Mouse (Mus musculus) stomach, embryonic 16.5 days (tissue): ENCODE data around the gene Sdc4. TPM values are rescaled to one million over a fixed set of nuclear protein-coding genes. Genes with fewer than 3 reads are reported as not detected.

Experiments used
- polyA plus RNA-seq: library from polyadenylated mRNA; unstranded; fragments of >200 nt; fragmentation: Nextera tagmentation; extraction: Ambion mirVana; gene quantifications from 2 replicates; pipeline ENCODE4 v1.2.1, GENCODE M21; 2015

The Sdc4 gene
- polyA plus RNA-seq, 1 experiment from 2014 or later: 150 TPM

Other genes starting within 250 kb of the Sdc4 start
- gene Wfdc15a, start 243.8 kb downstream of the Sdc4 start, polyA plus RNA-seq: not detected in 2 replicates
- 56.1 and 65.1 TPM in 2 replicates for gene Wfdc15b, start 222.2 kb downstream of the Sdc4 start, polyA plus RNA-seq
- gene Svs2, start 205.4 kb downstream of the Sdc4 start, polyA plus RNA-seq: not detected in 2 replicates
- not detected in 2 replicates for gene Svs3b, start 187.2 kb downstream of the Sdc4 start, polyA plus RNA-seq
- not detected in 2 replicates for gene Svs4, start 165.4 kb downstream of the Sdc4 start, polyA plus RNA-seq
- not detected in 2 replicates for gene Svs3a, start 154.6 kb downstream of the Sdc4 start, polyA plus RNA-seq
- not detected in 2 replicates for gene Svs6, start 127.1 kb downstream of the Sdc4 start, polyA plus RNA-seq
- gene Svs5, start 111.1 kb downstream of the Sdc4 start, polyA plus RNA-seq: not detected in 2 replicates
- 35.5 and 46.1 TPM in 2 replicates for gene Slpi, start 54.8 kb downstream of the Sdc4 start, polyA plus RNA-seq
- 41.3 and 45.2 TPM in 2 replicates for gene Rbpjl, start 40.7 kb downstream of the Sdc4 start, polyA plus RNA-seq
- 6.4 and 8.9 TPM in 2 replicates for gene Matn4, start 38.7 kb downstream of the Sdc4 start, polyA plus RNA-seq
- 48.1 and 49.4 TPM in 2 replicates for gene Sys1, start 13.1 kb upstream of the Sdc4 start, polyA plus RNA-seq
- 17.2 and 19.2 TPM in 2 replicates for gene Gm20458, start 17.1 kb upstream of the Sdc4 start, polyA plus RNA-seq
- not detected in 2 replicates for gene Trp53tg5, start 29.8 kb upstream of the Sdc4 start, polyA plus RNA-seq
- 12.1 and 21.3 TPM in 2 replicates for gene Dbndd2, start 42.2 kb upstream of the Sdc4 start, polyA plus RNA-seq
- 69.6 and 72.9 TPM in 2 replicates for gene Pigt, start 53.6 kb upstream of the Sdc4 start, polyA plus RNA-seq
- gene Wfdc2, start 118.5 kb upstream of the Sdc4 start, polyA plus RNA-seq: 155 and 197 TPM in 2 replicates
- not detected in 2 replicates for gene Spint3, start 129.6 kb upstream of the Sdc4 start, polyA plus RNA-seq
- gene Wfdc6a, start 141.6 kb upstream of the Sdc4 start, polyA plus RNA-seq: 1.3 and 2.2 TPM in 2 replicates
- not detected in 2 replicates for gene Eppin, start 149.7 kb upstream of the Sdc4 start, polyA plus RNA-seq
- gene Wfdc6b, start 169.6 kb upstream of the Sdc4 start, polyA plus RNA-seq: not detected in 2 replicates
- not detected in 2 replicates for gene Wfdc8, start 169.7 kb upstream of the Sdc4 start, polyA plus RNA-seq
- gene Wfdc16, start 194.9 kb upstream of the Sdc4 start, polyA plus RNA-seq: not detected in 2 replicates
- gene Wfdc10, start 212.2 kb upstream of the Sdc4 start, polyA plus RNA-seq: 0.79 TPM in 1 of 2 replicates, not detected in the other
- not detected in 2 replicates for gene Wfdc9, start 212.7 kb upstream of the Sdc4 start, polyA plus RNA-seq
- gene Wfdc11, start 230.2 kb upstream of the Sdc4 start, polyA plus RNA-seq: not detected in 2 replicates
- gene Wfdc13, start 241.2 kb upstream of the Sdc4 start, polyA plus RNA-seq: 4.2 and 5.5 TPM in 2 replicates